Mouse (Mus musculus): ENCODE results near the gene Gm12888. TPM values are rescaled to one million over a fixed set of nuclear protein-coding genes. Genes with fewer than 3 reads are reported as not detected.
"Not testable (repeated sequence)": the region's sequence is repeated elsewhere in the genome, so short reads cannot be mapped to it uniquely, and the experiment has no call there.

Gene Gm12888
- polyA plus RNA-seq (2015; fragmentation: Nextera tagmentation; extraction: Ambion mirVana), result not detected in 2 replicates

- H3K4me3 ChIP-seq (ENCODE audit: low read length); H3K27me3 ChIP-seq (replicated peaks; ENCODE audit: control insufficient read depth, insufficient read depth, low read length); H3K36me3 ChIP-seq (ENCODE audit: control insufficient read depth, insufficient read depth, low read length); H3K4me2 ChIP-seq (ENCODE audit: low read length); H3K9me3 ChIP-seq (ENCODE audit: control insufficient read depth, low read length); H3K4me1 ChIP-seq (ENCODE audit: control insufficient read depth, insufficient read depth, low read depth, low read length); H3K27ac ChIP-seq (ENCODE audit: low read depth, low read length); H3K9ac ChIP-seq (ENCODE audit: low read depth, low read length); ATAC-seq: not testable (repeated sequence)
- 59% methylated on average over 3 of the region's 5 CpGs for WGBS
These were observed at the start of gene Gm12888 for GRCm38 (mm10) chr4:121324817-121325216. Gene Gm12888, minus strand, starts transcription at chr4:121324917.

Other genes starting within 250 kb of the Gm12888 start
- gene Zmpste24, start 226.7 kb downstream of the Gm12888 start, polyA plus RNA-seq (2015; fragmentation: Nextera tagmentation; extraction: Ambion mirVana), result 26.6 and 28.3 TPM in 2 replicates
- gene Tmco2, start 215.7 kb downstream of the Gm12888 start, polyA plus RNA-seq (2015; fragmentation: Nextera tagmentation; extraction: Ambion mirVana), result not detected in 2 replicates
- 23.9 and 24.2 TPM in 2 replicates for gene Rlf, start 109.8 kb downstream of the Gm12888 start, polyA plus RNA-seq (2015; fragmentation: Nextera tagmentation; extraction: Ambion mirVana)
- gene Gm12886, start 98.2 kb upstream of the Gm12888 start, polyA plus RNA-seq (2015; fragmentation: Nextera tagmentation; extraction: Ambion mirVana), result not detected in 2 replicates

Measured in hindbrain, embryonic 16.5 days (tissue).